Mouse (Mus musculus): ENCODE results near the gene Gpsm2. TPM values are rescaled to one million over a fixed set of nuclear protein-coding genes. Genes with fewer than 3 reads are reported as not detected.

The Gpsm2 gene
- total and polyA plus RNA-seq, 3 experiments: 0.57 to 0.94 (median 0.82) TPM

DNA sequence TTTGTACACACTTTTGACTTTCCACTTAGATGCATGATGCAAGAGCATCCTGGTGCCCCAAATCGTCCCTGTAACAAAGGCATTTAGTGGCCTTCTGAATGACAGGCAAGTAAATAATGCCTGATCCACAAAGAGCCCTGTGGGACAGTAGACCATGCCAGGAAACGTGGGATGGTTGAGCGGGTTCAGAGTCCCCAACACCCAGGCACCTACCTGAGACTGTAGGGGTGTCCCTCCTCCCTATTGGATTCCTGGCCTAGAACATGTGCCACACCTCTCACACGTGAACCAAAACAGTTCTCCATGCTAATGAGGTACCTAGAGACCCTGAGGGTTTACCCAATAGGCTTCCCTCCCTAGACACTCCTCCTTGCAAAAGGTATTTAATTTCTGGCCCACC, 41.1 kb downstream of the Gpsm2 start:
- H3K79me2 ChIP-seq (replicated peaks; ENCODE audit: control insufficient read depth, insufficient read depth, low read length): no peaks in the 10 kb centered on the region
- WGBS: 88% methylated on average over 4 of the region's 4 CpGs
- TF ChIP-seq POLR2A (IDR thresholded peaks at IDR 0.05; ENCODE audit: insufficient read depth, low read depth, low read length): no peak
- no peak for TF ChIP-seq EP300 (IDR thresholded peaks at IDR 0.05; ENCODE audit: insufficient read depth, low read depth, low read length)
- no peak for TF ChIP-seq CTCF (IDR thresholded peaks at IDR 0.05)
- no peak overlapping the region for H3K4me3 ChIP-seq
- no peaks in the 10 kb centered on the region for H3K4me1 ChIP-seq (ENCODE audit: control insufficient read depth, insufficient read depth, low read length)
- no peak for DNase-seq
- intact Hi-C loops (cut with DNase I): no loop called here
- no peaks in the 10 kb centered on the region for H3K27me3 ChIP-seq (ENCODE audit: control insufficient read depth, insufficient read depth, low read length)
- no peak overlapping the region for H3K27ac ChIP-seq
- H3K9ac ChIP-seq (ENCODE audit: low read depth, low read length): no peak overlapping the region
- 0 out of 2 replicates have a peak, but pooled peaks cover 2% of the 10 kb centered on the region for H3K36me3 ChIP-seq (ENCODE audit: control insufficient read depth, insufficient read depth, low read length)

DNA sequence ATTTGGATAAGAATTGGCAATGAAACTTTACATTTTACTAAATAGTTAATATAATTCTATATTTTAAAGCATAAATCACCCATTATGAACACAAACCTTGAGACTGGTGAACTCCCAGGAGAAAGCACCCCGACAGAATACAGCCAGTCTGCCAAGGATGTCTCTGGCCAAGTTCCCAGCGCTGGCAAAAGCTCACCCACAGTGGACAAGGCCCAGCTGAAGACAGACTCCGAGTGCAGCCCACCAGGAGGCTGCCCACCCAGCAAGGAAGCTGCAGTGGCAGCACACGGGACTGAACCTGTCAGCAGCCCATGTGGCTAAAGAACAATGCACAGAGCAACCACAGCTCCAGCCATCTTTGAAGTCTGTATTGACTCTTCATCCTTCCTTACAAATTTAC, 45.5 kb downstream of the Gpsm2 start:
- TF ChIP-seq POLR2A (IDR thresholded peaks at IDR 0.05; ENCODE audit: insufficient read depth, low read depth, low read length) (no peak), CTCF (IDR thresholded peaks at IDR 0.05) (no peak), EP300 (IDR thresholded peaks at IDR 0.05; ENCODE audit: insufficient read depth, low read depth, low read length) (no peak)
- H3K9ac ChIP-seq (ENCODE audit: low read depth, low read length): no peak overlapping the region
- H3K4me1 ChIP-seq (ENCODE audit: control insufficient read depth, insufficient read depth, low read length): no peaks in the 10 kb centered on the region
- intact Hi-C loops (cut with DNase I): no loop called here
- 62% methylated on average over 4 of the region's 4 CpGs for WGBS
- H3K36me3 ChIP-seq (ENCODE audit: control insufficient read depth, insufficient read depth, low read length): 0 out of 2 replicates have a peak, but pooled peaks cover 2% of the 10 kb centered on the region
- no peaks in the 10 kb centered on the region for H3K27me3 ChIP-seq (ENCODE audit: control insufficient read depth, insufficient read depth, low read length)
- DNase-seq: no peak
- no peaks in the 10 kb centered on the region for H3K79me2 ChIP-seq (replicated peaks; ENCODE audit: control insufficient read depth, insufficient read depth, low read length)
- H3K4me3 ChIP-seq: no peak overlapping the region
- H3K27ac ChIP-seq: no peak overlapping the region

DNA sequence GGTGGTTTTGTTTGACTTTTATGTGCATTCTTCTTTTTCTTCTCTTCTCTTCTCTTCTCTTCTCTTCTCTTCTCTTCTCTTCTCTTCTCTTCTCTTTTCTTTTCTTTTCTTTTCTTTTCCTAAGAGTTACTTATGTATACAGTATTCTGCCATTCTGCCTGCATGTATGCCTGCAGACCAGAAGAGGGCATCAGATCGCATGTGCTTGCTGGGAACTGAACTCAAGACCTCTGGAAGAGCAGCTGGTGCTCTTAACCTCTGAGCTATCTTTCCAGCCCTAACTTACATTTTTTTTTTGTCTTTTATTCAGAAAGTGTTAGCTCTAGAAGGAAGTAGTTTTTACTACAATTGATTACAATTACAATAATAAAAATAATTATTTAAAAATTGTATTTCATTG, 61.2 kb downstream of the Gpsm2 start:
- TF ChIP-seq POLR2A (IDR thresholded peaks at IDR 0.05; ENCODE audit: insufficient read depth, low read depth, low read length): no peak
- TF ChIP-seq CTCF (IDR thresholded peaks at IDR 0.05): 0 out of 2 replicates have a peak, but pooled peaks have one; percentile 18
- Histone ChIP-seq H3K27ac (no peak overlapping the region), H3K9ac (ENCODE audit: low read depth, low read length) (no peak overlapping the region), H3K79me2 (replicated peaks; ENCODE audit: control insufficient read depth, insufficient read depth, low read length) (peaks cover 1% of the 10 kb centered on the region; the same call in 1 of the 2 replicates), H3K36me3 (ENCODE audit: control insufficient read depth, insufficient read depth, low read length) (no peaks in the 10 kb centered on the region; the same call in 1 of the 2 replicates), H3K27me3 (ENCODE audit: control insufficient read depth, insufficient read depth, low read length) (no peaks in the 10 kb centered on the region), H3K4me3 (no peak overlapping the region), H3K4me1 (ENCODE audit: control insufficient read depth, insufficient read depth, low read length) (no peaks in the 10 kb centered on the region)
- no peak for DNase-seq
- WGBS: 85% methylated on average over 1 of the region's 1 CpGs
- intact Hi-C loops (cut with DNase I): no loop called here

DNA sequence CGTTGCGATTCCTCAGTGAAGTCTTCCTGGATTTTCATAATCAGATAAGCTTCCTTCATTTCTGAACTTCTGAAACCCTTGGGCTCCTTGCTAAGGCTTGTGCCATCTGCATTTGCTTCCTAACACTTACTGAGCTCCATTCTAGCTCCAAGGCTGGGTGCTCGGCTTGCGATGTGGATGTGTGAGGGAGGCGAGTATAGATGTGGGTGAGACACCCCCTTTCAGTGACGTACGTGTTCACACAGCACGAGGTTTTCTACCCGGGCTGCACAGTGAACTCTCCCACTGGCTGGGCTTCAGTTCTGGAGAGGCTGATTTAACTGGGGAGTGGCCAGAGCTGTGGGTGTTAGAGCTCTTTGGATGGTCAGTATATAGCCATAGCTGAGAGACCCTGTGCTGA, 63.5 kb downstream of the Gpsm2 start:
- Histone ChIP-seq H3K9ac (ENCODE audit: low read depth, low read length) (no peak overlapping the region), H3K4me3 (no peak overlapping the region), H3K36me3 (ENCODE audit: control insufficient read depth, insufficient read depth, low read length) (no peaks in the 10 kb centered on the region; the same call in 1 of the 2 replicates), H3K27me3 (ENCODE audit: control insufficient read depth, insufficient read depth, low read length) (no peaks in the 10 kb centered on the region), H3K4me1 (ENCODE audit: control insufficient read depth, insufficient read depth, low read length) (peaks cover 2% of the 10 kb centered on the region; the same call in 1 of the 2 replicates), H3K79me2 (replicated peaks; ENCODE audit: control insufficient read depth, insufficient read depth, low read length) (peaks cover 1% of the 10 kb centered on the region; the same call in 1 of the 2 replicates), H3K27ac (no peak overlapping the region)
- intact Hi-C loops (cut with DNase I): loop anchor here (10.0 kb wide), 2 partner anchors 214 to 244 kb away; partner anchors contain the start of genes Celsr2 and Sars
- no peak for DNase-seq
- TF ChIP-seq EP300 (IDR thresholded peaks at IDR 0.05; ENCODE audit: insufficient read depth, low read depth, low read length): no peak
- no peak for TF ChIP-seq CTCF (IDR thresholded peaks at IDR 0.05)
- no peak for TF ChIP-seq POLR2A (IDR thresholded peaks at IDR 0.05; ENCODE audit: insufficient read depth, low read depth, low read length)
- WGBS: 93% methylated on average over 9 of the region's 9 CpGs

DNA sequence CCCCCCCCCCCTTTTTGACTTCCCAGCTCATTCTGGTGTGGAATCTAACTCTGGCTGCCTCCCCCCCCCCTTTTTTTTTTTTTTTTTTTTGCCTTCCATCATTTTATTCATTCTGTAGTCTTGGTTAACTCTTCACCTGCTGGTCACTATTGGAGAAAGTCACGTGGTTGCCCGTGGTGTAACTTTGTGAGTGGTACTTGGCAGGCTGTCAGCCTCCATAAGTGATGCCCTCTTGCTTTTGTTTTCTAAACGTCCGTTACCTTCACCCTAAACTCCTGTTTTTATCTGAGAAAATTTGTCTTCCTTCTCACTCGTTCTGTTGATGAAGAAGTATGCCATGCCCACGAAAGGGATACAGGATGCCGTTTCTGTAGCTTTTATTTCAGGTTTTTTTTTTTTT, 66.6 kb downstream of the Gpsm2 start:
- DNase-seq: no peak
- Histone ChIP-seq H3K9ac (ENCODE audit: low read depth, low read length) (no peak overlapping the region), H3K79me2 (replicated peaks; ENCODE audit: control insufficient read depth, insufficient read depth, low read length) (peaks cover 1% of the 10 kb centered on the region; the same call in 1 of the 2 replicates), H3K36me3 (ENCODE audit: control insufficient read depth, insufficient read depth, low read length) (no peaks in the 10 kb centered on the region), H3K27me3 (ENCODE audit: control insufficient read depth, insufficient read depth, low read length) (no peaks in the 10 kb centered on the region), H3K4me3 (no peak overlapping the region), H3K27ac (no peak overlapping the region), H3K4me1 (ENCODE audit: control insufficient read depth, insufficient read depth, low read length) (peaks cover 2% of the 10 kb centered on the region; the same call in 1 of the 2 replicates)
- 87% methylated on average over 7 of the region's 7 CpGs for WGBS
- TF ChIP-seq POLR2A (IDR thresholded peaks at IDR 0.05; ENCODE audit: insufficient read depth, low read depth, low read length): no peak
- no peak for TF ChIP-seq EP300 (IDR thresholded peaks at IDR 0.05; ENCODE audit: insufficient read depth, low read depth, low read length)
- no peak for TF ChIP-seq CTCF (IDR thresholded peaks at IDR 0.05)
- intact Hi-C loops (cut with DNase I): loop anchor here (10.0 kb wide), 2 partner anchors 211 to 241 kb away; partner anchors contain the start of genes Celsr2 and Sars

DNA sequence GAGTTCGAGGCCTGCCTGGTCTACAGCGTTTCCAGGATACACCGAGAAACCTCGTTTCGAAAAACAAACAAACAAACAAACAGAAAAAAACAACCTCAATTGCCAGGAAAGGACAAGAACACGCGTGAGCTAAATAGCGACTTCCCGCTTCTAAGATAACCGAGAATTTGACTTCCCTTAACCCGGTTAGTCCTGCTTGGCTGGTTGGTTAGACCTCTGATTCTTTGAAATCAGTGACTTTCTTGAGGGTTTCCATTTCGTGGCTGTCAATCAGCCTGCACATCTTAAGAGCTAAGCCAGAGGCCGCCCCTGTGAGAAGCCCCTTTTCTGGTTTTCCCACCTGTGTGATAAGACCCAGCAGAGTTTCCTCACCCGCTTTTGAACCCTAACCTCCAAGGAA, 67.5 kb downstream of the Gpsm2 start:
- peak overlapping the region; percentile 4; the same call in 1 of the 2 replicates for H3K9ac ChIP-seq (ENCODE audit: low read depth, low read length)
- intact Hi-C loops (cut with DNase I): loop anchor here (5.0 to 10.0 kb wide), 3 partner anchors 62 to 240 kb away; partner anchors contain the start of genes Celsr2, Sars and Wdr47
- no peak for DNase-seq
- peak overlapping the region; percentile 98 for H3K4me3 ChIP-seq
- peaks cover 2% of the 10 kb centered on the region; the same call in 1 of the 2 replicates for H3K4me1 ChIP-seq (ENCODE audit: control insufficient read depth, insufficient read depth, low read length)
- no peaks in the 10 kb centered on the region for H3K36me3 ChIP-seq (ENCODE audit: control insufficient read depth, insufficient read depth, low read length)
- H3K27me3 ChIP-seq (ENCODE audit: control insufficient read depth, insufficient read depth, low read length): no peaks in the 10 kb centered on the region
- TF ChIP-seq EP300 (IDR thresholded peaks at IDR 0.05; ENCODE audit: insufficient read depth, low read depth, low read length): no peak
- no peak overlapping the region; the same call in 1 of the 2 replicates for H3K27ac ChIP-seq
- peaks cover 1% of the 10 kb centered on the region; the same call in 1 of the 2 replicates for H3K79me2 ChIP-seq (replicated peaks; ENCODE audit: control insufficient read depth, insufficient read depth, low read length)
- 11% methylated on average over 14 of the region's 14 CpGs for WGBS
